Mouse (Mus musculus): ENCODE measurements at regions not wholly inside any gene's neighbourhood (a gene's known extent, or its start where the extent isn't known, plus 50 kb on each side); places are given as distances from the start of the nearest gene placed in this dataset.

GRCm38 (mm10) chr8:10869866-10870265 is 138.4 kb downstream of the Irs2 start:
- no peak for DNase-seq (ENCODE audit: low read depth)

- DNase-seq (ENCODE audit: low read depth) = no peak
Observed at GRCm38 (mm10) chr8:10866696-10867395, 141.4 kb downstream of the Irs2 start.

- no peak for DNase-seq (ENCODE audit: low read depth)
Observed at GRCm38 (mm10) chr8:10865941-10866513, 142.2 kb downstream of the Irs2 start.

DNA sequence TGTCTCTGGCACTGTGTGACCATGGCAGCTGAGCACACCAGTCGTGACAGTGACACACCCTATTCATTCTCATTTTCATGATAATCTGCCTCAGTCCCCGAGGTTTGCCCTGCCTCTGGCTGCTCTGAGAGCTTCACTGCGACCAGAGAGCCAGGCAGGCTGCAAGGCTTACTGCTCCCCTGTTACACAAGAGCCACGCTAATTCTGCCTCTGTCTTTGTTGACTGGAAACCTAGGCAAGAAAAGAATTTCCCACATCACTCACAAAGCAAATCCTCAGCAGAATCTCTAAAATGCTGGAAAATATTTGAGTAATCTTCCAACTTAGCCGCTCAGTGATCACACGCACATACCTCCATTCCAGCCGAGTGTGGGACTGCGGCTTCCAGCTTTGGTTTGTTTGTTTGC is 142.8 kb downstream of the Irs2 start:
- DNase-seq (ENCODE audit: low read depth) = no peak

DNA sequence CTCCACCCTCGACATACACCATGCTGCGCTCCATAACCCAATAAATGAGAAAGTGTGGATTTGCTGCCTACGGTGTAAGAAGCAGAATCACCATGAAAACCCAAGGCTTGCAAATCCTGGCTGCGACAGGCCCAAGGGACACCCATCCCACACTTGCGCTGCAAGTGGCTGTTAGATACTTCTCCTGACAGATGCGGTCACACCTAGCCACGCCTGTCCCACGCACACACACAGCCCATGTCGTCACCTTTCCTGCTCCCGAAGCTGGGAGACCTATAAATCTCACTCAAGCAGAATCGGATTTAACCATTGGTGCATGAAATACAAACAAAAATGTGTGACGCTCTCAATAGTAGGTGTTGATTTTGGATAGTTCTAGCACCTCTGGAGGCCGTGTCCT is 145.8 kb downstream of the Irs2 start:
- no peak for DNase-seq (ENCODE audit: low read depth)

DNA sequence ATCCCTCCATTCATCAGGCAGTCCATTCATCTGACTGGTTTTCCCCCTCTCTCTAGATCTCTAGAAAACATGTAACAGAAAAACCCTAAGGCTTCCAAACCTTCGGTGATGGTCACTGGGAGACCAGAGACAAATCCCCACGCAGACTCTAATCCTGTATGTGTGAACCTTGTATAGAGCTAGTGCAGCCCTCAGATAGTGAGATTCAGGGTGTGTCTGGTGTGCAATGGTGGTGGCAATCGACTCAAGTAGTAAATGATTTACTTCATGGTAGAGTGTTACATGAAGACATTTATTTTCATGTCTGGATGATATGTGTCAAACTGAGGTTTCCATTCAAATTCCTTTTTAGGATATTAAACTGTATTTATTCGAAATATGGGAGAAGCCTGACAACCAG is 147.4 kb downstream of the Irs2 start:
- DNase-seq (ENCODE audit: low read depth) = no peak

- no peak for DNase-seq (ENCODE audit: low read depth)
Observed at GRCm38 (mm10) chr8:10857874-10858273, 150.4 kb downstream of the Irs2 start.

- DNase-seq (ENCODE audit: low read depth) = no peak
Observed at GRCm38 (mm10) chr8:10856996-10857720, 151.1 kb downstream of the Irs2 start.

GRCm38 (mm10) chr8:10855696-10856095 is 152.6 kb downstream of the Irs2 start:
- DNase-seq (ENCODE audit: low read depth) = no peak

- DNase-seq (ENCODE audit: low read depth) = no peak
Observed at GRCm38 (mm10) chr8:10855131-10855530, 153.1 kb downstream of the Irs2 start.

DNA sequence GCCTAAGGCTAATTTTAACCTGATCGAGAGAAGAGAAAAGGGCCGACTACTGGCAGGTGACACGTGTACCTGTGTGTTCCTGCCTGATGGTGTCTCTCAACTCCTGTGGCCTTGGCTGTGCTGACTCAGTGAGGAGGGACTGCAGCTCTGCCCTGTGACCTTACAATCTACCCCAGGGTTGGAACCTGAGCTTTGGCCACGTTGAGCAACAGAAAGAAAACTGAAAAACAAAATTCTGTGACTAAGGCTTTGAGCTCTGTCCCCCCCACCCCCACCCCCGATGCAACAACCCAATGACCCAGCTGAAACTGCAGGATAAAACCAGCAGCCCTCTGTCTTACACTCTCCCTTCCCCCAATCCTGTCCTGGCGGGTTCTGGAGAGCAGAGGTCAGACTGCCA is 153.7 kb downstream of the Irs2 start:
- DNase-seq (ENCODE audit: low read depth) = no peak

DNA sequence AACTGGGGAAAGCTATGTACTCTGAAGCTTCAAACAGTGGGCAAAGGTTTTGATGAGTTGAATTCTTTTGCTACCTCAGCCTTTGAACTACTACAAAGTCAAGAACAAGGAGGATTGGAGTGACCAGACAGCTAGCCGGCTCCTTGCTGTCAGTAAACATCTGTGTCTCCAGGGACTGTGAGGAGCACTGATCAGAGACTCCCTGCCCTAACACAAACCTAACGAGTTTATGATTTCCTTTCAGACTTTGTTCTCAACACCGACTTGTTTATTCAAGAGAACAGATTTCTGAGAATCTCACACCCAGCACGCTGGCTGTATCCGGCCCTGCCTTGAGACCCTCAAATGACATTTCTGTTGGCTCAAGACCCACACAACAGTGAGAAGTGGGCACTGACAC is 154.4 kb downstream of the Irs2 start:
- no peak for DNase-seq (ENCODE audit: low read depth)

GRCm38 (mm10) chr8:10849916-10850315 is 158.3 kb downstream of the Irs2 start:
- no peak for DNase-seq (ENCODE audit: low read depth)

GRCm38 (mm10) chr8:10845607-10846006 is 162.7 kb downstream of the Irs2 start:
- no peak for DNase-seq (ENCODE audit: low read depth)

GRCm38 (mm10) chr8:10840853-10841531 is 167.3 kb downstream of the Irs2 start:
- no peak for DNase-seq (ENCODE audit: low read depth)

DNA sequence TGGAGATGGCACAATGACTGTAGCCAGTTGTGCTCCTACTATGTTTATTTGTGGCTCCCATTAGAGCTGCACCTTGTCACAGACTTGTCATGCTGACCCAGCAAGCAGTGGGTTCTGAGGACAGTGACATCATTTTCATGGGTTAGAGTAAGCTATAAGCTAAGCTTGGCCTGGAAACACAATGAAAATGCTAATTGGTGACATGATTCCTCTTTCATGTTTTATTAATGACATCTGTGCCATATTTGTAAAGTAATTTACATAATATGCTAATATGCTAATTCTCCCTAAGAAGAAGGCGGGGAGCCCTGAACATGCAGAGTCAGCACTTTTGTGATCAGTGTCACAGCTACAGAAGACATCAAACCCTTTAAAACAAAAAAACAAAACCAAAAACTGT is 168.2 kb downstream of the Irs2 start:
- DNase-seq (ENCODE audit: low read depth) = no peak

GRCm38 (mm10) chr8:10835054-10835453 is 173.2 kb downstream of the Irs2 start:
- no peak for DNase-seq (ENCODE audit: low read depth)

- DNase-seq (ENCODE audit: low read depth) = no peak
Observed at GRCm38 (mm10) chr8:10831864-10832263, 176.4 kb downstream of the Irs2 start.

DNA sequence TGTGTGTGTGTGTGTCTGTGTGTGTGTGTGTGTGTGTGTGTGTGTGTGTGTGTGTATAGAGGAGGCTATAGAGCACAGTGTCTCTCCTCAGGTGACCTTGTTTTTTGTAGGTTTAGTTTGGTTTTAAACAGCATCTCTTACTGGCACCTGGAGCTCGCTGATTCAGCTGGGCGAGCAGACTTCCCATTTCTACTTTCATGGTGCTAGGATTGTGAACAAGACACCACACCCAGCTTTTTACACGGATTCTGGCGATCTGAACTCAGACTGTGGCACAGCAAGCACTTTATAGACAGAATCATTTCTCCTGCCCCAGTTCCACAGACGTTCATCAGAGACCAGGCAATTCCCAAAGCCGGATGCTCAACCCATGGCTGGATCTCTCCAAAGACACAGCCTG is 177.0 kb downstream of the Irs2 start:
- DNase-seq (ENCODE audit: low read depth) = no peak

DNA sequence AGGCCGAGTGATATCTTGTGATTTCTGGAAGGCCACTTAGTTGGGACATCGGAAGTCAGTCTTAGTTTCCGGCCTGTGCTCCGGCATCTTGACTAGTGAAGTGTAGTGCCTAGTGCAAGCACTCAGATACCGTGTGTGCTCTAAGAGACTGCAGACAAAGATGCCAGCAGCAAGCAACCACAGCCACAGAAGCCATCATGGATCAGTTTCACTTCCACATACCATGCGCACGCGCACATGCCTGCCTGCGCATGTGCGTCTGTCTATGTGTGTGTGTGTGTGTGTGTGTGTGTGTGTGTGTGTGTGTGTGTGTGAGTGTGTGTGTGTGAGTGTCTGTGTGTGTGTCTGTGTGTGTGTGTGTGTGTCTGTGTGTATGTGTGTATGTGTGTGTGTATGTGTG is 177.4 kb downstream of the Irs2 start:
- DNase-seq (ENCODE audit: low read depth) = peak; percentile 28

GRCm38 (mm10) chr8:10828580-10828979 is 179.7 kb downstream of the Irs2 start:
- no peak for DNase-seq (ENCODE audit: low read depth)

- no peak for DNase-seq (ENCODE audit: low read depth)
Observed at GRCm38 (mm10) chr8:10827560-10827959, 180.7 kb downstream of the Irs2 start.

DNA sequence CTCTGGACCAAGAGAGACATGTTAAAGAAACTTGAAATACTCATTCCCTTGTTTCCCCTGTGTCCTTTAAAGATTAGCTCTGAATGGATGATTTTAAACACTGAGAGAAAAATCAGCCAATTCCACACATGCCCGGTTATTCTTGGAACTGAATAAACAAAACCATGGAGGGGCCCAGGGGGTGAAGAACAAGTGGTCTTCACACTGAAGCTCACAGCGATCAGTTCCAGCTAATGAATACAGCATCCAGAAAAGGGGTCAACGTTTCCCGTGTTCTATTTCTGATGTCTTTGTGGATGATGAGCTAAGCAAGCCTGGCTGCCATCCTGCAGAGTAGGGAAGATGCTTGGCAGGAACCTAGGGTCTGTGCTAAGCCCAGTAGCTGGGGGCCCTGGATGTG is 182.3 kb downstream of the Irs2 start:
- DNase-seq (ENCODE audit: low read depth) = no peak
